Mouse (Mus musculus) midbrain, embryonic 14.5 days (tissue): ENCODE measurements at regions not wholly inside any gene's neighbourhood (a gene's known extent, or its start where the extent isn't known, plus 50 kb on each side); places are given as distances from the start of the nearest gene placed in this dataset.
A peak's percentile ranks its signal among the peaks of the same experiment; 100 is the strongest.

Experiments
- ATAC-seq: fragments of 200-750 bp; cut with Nextera tagmentation; 2 replicates; pipeline ENCODE4 v1.8.0; 2017; ENCODE audit warnings: moderate number of reproducible peaks, moderate library complexity; ENCODE audit not compliant: low FRiP score, low TSS enrichment
- DNase-seq: peaks from one replicate; pipeline ENCODE4 v3.0.0-alpha.2; 2015
- H3K27ac ChIP-seq: fragments of 300-500 bp; sonication (generic); replicated peaks from 2 replicates; pipeline ENCODE4 v1.5.1; 2014; ENCODE audit warnings: mild to moderate bottlenecking, low read depth, low read length, moderate library complexity
- H3K27me3 ChIP-seq: fragments of 300-500 bp; sonication (generic); 2 replicates; pipeline ENCODE4 v1.6.1; 2014; ENCODE audit warnings: low read length, control low read depth, mixed read lengths; ENCODE audit not compliant: control insufficient read depth, insufficient read depth
- H3K36me3 ChIP-seq: fragments of 300-500 bp; sonication (generic); 2 replicates; pipeline ENCODE4 v1.6.1; 2014; ENCODE audit warnings: low read length, control low read depth; ENCODE audit not compliant: control insufficient read depth, insufficient read depth
- H3K4me1 ChIP-seq: fragments of 300-500 bp; sonication (generic); 2 replicates; pipeline ENCODE4 v1.6.1; 2014; ENCODE audit warnings: mild to moderate bottlenecking, antibody characterized with exemption, low read length, control low read depth; ENCODE audit not compliant: control insufficient read depth, insufficient read depth
- H3K4me2 ChIP-seq: fragments of 300-500 bp; sonication (generic); 2 replicates; pipeline ENCODE4 v1.6.1; 2014; ENCODE audit warnings: mild to moderate bottlenecking, low read length, moderate library complexity
- H3K4me3 ChIP-seq: fragments of 300-500 bp; sonication (generic); replicated peaks from 2 replicates; pipeline ENCODE4 v1.5.1; 2014; ENCODE audit warnings: low read depth, low read length
- H3K9ac ChIP-seq: fragments of 300-500 bp; sonication (generic); replicated peaks from 2 replicates; pipeline ENCODE4 v1.6.1; 2014; ENCODE audit warnings: mild to moderate bottlenecking, low read length, moderate library complexity
- H3K9me3 ChIP-seq: fragments of 300-500 bp; sonication (generic); 2 replicates; pipeline ENCODE4 v1.6.1; 2016; ENCODE audit warnings: low read length, control low read depth, mixed read lengths; ENCODE audit not compliant: control insufficient read depth
- WGBS: fragments of 180-500 bp; shearing (Covaris S2); extraction: QIAGEN DNeasy Blood & Tissue Kit; methylation state at CpG from one replicate; pipeline ENCODE4 v1.1.7; 2014; 5-methylcytosine and 5-hydroxymethylcytosine counted together

GRCm38 (mm10) chr15:67249147-67249546 lies 748.4 kb upstream of the Lrrc6 start:
- Histone ChIP-seq H3K27me3 (no peaks in the 10 kb centered on the region), H3K4me1 (0 out of 2 replicates have a peak, but pooled peaks cover 9% of the 10 kb centered on the region), H3K36me3 (no peaks in the 10 kb centered on the region), H3K9me3 (no peaks in the 10 kb centered on the region), H3K27ac (no peak overlapping the region), H3K9ac (no peak overlapping the region), H3K4me3 (no peak overlapping the region), H3K4me2 (no peak overlapping the region)
- 40% methylated on average over 4 of the region's 4 CpGs for WGBS
- DNase-seq (peak; percentile 28), ATAC-seq (no peak)

DNA sequence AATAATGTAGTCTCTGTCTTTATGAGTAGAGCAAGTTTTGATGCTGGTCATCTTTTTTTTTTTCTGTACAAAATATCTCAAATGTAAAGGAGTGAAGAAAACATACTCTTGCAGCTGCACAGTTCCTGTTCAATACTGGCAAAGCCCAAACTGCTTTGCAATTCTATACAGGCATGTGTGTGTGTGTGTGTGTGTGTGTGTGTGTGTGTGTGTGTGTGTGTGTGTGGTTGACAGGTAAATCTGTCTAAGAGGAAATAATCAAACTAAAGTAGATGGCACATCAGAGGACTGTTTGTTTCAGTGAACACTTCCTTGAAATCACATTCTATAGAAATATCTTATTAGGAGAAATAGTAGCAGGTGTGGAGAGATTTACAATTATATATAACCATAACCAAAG lies 747.8 kb upstream of the Lrrc6 start:
- Histone ChIP-seq H3K4me1 (0 out of 2 replicates have a peak, but pooled peaks cover 9% of the 10 kb centered on the region), H3K9me3 (no peaks in the 10 kb centered on the region), H3K27me3 (no peaks in the 10 kb centered on the region), H3K4me3 (no peak overlapping the region), H3K4me2 (no peak overlapping the region), H3K9ac (no peak overlapping the region), H3K27ac (no peak overlapping the region), H3K36me3 (no peaks in the 10 kb centered on the region)
- no peak for DNase-seq
- ATAC-seq, result no peak

- no peaks in the 10 kb centered on the region for H3K27me3 ChIP-seq
- H3K9me3 ChIP-seq, result no peaks in the 10 kb centered on the region
- H3K9ac ChIP-seq, result no peak overlapping the region
- no peaks in the 10 kb centered on the region for H3K36me3 ChIP-seq
- no peak overlapping the region for H3K4me3 ChIP-seq
- ATAC-seq (peak; percentile 61; the same call in 1 of the 2 replicates), DNase-seq (peak; percentile 53)
- H3K27ac ChIP-seq, result no peak overlapping the region
- 17% methylated on average over 4 of the region's 4 CpGs for WGBS
- H3K4me1 ChIP-seq, result 0 out of 2 replicates have a peak, but pooled peaks cover 9% of the 10 kb centered on the region
- no peak overlapping the region for H3K4me2 ChIP-seq
Measured at GRCm38 (mm10) chr15:67245658-67246268, 745.1 kb upstream of the Lrrc6 start.

GRCm38 (mm10) chr15:67244908-67245657 lies 744.4 kb upstream of the Lrrc6 start:
- H3K9me3 ChIP-seq, result no peaks in the 10 kb centered on the region
- H3K9ac ChIP-seq, result no peak overlapping the region
- 31% methylated on average over 10 of the region's 10 CpGs for whole genome bisulfite sequencing
- H3K4me3 ChIP-seq, result no peak overlapping the region
- H3K36me3 ChIP-seq, result no peaks in the 10 kb centered on the region
- H3K4me1 ChIP-seq, result 0 out of 2 replicates have a peak, but pooled peaks cover 9% of the 10 kb centered on the region
- H3K27ac ChIP-seq, result no peak overlapping the region
- peak; percentile 85 for ATAC-seq
- H3K4me2 ChIP-seq, result 0 out of 2 replicates have a peak overlapping the region, but pooled peaks have one; percentile 1
- H3K27me3 ChIP-seq, result no peaks in the 10 kb centered on the region
- peak; percentile 64 for DNase-seq

- Histone ChIP-seq H3K4me3 (no peak overlapping the region), H3K36me3 (no peaks in the 10 kb centered on the region), H3K9me3 (no peaks in the 10 kb centered on the region), H3K9ac (no peak overlapping the region), H3K27me3 (no peaks in the 10 kb centered on the region), H3K4me2 (no peak overlapping the region), H3K27ac (no peak overlapping the region), H3K4me1 (no peaks in the 10 kb centered on the region)
- DNase-seq, result no peak
- ATAC-seq, result no peak
- WGBS, result 91% methylated on average over 5 of the region's 5 CpGs
Measured at GRCm38 (mm10) chr15:67235107-67235785, 734.5 kb upstream of the Lrrc6 start.

DNA sequence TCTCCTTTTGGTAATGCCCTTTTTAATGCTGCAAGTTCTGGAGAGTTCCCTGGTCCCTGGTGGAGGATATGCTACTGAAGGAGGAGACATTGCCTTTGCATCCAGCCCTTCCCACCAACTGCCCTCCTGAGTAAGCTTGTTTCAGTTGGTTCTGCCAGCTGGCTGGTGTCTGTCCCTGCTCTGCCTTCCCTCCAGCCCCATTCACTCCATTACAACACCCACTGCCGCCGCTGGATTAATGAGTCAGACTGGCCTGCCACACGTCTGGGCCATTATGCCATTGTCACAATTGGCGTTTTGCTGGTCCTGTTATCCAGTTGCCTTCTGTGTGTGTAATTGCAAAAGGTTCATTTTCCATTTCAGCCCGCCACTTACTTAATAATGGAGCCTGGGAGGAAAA lies 728.6 kb upstream of the Lrrc6 start:
- 64% methylated on average over 5 of the region's 5 CpGs for WGBS

DNA sequence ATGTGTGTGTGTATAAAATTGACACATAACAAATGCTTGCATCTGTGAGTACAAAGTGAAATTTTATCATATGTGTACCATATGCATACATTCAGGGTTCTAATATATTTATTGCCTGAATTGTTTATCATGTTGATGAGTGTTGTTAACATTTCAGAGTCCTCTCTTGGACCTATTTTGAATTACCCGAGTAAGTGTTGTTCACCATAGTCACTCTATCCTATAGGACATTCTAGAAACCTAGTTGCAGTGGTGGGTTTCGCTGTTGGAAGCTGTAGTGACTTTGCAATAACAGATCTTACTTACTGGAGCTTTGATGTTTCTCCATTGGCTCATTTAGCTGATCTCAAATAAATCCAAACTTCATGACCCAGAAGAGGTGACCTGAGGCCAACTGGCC lies 727.9 kb upstream of the Lrrc6 start:
- Histone ChIP-seq H3K27ac (no peak overlapping the region), H3K4me1 (no peaks in the 10 kb centered on the region), H3K4me2 (no peak overlapping the region), H3K27me3 (no peaks in the 10 kb centered on the region), H3K9me3 (no peaks in the 10 kb centered on the region), H3K9ac (no peak overlapping the region), H3K36me3 (no peaks in the 10 kb centered on the region), H3K4me3 (no peak overlapping the region)
- DNase-seq (no peak), ATAC-seq (no peak)
- 97% methylated on average over 2 of the region's 2 CpGs for WGBS

More for the DNA sequence above, 728.6 kb upstream of the Lrrc6 start:
- Histone ChIP-seq H3K9ac (no peak overlapping the region), H3K4me2 (no peak overlapping the region), H3K4me3 (no peak overlapping the region), H3K9me3 (no peaks in the 10 kb centered on the region), H3K36me3 (no peaks in the 10 kb centered on the region), H3K4me1 (no peaks in the 10 kb centered on the region), H3K27me3 (no peaks in the 10 kb centered on the region), H3K27ac (no peak overlapping the region)
- DNase-seq, result peak; percentile 9
- no peak for ATAC-seq

DNA sequence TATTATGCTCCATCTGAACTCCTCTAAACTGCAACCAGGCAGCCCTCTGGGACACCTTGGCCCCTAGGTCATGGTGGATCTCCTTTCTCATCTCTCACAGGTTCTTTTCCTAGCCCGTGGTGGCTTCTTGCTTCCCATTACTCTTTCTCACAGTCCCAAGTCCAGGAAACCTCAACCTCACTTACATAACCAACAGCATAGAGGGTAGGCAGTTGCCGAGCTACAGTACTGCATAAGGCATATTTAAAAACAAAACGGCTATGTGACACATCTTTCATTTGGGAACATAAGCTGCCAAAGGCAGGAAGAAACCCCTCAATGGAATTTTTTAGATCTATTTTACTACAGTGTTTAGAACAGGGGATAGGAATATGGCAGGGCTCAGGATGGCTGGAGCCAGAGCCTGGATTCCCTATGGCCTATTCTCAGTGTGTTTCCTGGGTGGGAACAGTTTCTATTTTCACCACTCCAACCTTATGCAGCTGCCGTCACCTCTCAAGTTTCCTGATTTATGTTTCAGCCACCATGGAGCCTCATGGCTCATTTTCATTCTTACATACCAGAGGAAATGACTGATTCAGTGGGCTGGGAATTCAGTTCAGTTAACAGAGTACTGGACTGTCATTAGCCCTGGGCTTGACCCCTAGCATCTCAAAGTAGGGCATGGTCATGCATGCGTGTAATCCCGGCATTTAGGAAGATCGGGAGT lies 726.9 kb upstream of the Lrrc6 start:
- Histone ChIP-seq H3K27me3 (no peaks in the 10 kb centered on the region), H3K4me3 (no peak overlapping the region), H3K4me2 (no peak overlapping the region), H3K4me1 (no peaks in the 10 kb centered on the region), H3K36me3 (no peaks in the 10 kb centered on the region), H3K9ac (no peak overlapping the region), H3K27ac (no peak overlapping the region), H3K9me3 (no peaks in the 10 kb centered on the region)
- WGBS, result 89% methylated on average over 7 of the region's 7 CpGs
- ATAC-seq (no peak), DNase-seq (no peak)
